Mouse (Mus musculus) hematopoietic stem cell, adult 5-6 weeks (primary cell): Measurements from ENCODE around the gene C1ql2. TPM values are rescaled to one million over a fixed set of nuclear protein-coding genes. Genes with fewer than 3 reads are reported as not detected.

Experiments used
- ATAC-seq, 2 experiments: fragments of 125-278 bp in 1 of 2; replicated peaks in 1 of 2; 2 replicates each; pipeline ENCODE4 v1.8.0; 2016 to 2017; ENCODE audit warnings: inconsistent platforms in 2 of 2, mild to moderate bottlenecking in 2 of 2, moderate number of reproducible peaks in 2 of 2, low read depth in 1 of 2, moderate TSS enrichment in 1 of 2; ENCODE audit not compliant: low FRiP score in 2 of 2, poor library complexity in 2 of 2, severe bottlenecking in 2 of 2, insufficient read depth in 1 of 2, low TSS enrichment in 1 of 2
- total RNA-seq: library from RNA; stranded (forward); fragments of 172-1452, 232-1000 nt; gene quantifications from 2 replicates; pipeline ENCODE4 v1.2.3, GENCODE M21; 2017

Gene C1ql2
- total RNA-seq, 1 experiment from 2014 or later: not detected

DNA sequence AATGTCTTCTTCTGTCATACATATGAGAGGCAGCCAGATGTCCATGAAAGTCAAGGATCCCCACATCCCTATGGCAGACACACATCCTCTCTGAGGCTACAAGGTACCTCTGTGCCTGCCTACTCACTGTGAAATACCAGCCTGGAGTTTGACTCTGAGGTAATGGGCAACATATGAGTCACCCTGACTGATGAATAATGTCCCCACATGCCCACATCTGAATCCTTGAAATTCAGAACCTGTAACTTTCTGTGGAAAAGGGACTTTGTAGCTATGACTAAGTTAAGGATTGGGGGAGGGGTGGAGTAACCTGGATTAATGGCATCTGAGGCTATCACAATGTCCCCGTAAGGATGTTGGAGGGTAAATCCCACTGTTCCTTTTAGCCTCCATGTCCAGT lies 23.3 kb downstream of the C1ql2 start:
- ATAC-seq: no peak

DNA sequence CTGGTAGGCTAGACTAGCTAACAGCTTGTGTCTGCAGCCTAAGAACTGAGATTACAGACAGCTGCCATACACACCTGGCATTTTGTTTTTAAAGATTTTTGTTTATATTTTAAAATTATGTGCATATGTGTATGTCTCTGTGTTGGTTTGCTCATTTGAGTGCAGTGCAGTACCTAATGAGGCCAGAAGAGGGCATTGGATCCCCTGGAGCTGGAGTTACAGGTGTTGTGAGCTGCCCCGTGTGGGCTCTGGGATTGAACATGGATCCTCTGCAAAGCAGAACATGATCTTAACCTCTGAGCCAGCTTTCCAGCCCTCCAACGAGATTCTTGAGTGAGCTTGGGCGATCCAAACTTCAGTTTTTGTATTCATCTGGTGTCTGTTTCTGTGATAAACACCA lies 27.8 kb downstream of the C1ql2 start:
- ATAC-seq: no peak

DNA sequence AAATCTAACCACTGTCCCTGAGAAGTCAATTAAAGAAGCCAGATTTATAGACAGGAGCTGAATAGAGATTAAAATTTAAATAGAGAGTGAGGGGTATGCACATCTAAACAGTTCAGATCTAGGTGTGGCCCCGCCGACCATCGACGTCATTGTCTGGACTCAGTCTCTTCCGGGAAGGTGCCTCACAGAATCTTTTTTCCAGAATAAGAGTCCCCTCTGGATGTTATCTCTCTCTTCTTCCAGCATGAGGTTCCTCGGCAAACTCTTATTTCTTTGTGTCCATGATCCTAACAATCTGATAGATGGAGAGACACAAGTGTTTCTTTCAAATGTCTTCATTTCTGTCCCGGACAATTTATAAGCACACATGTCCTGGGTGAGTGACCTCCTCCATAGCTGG lies 33.7 kb downstream of the C1ql2 start:
- no peak for ATAC-seq

DNA sequence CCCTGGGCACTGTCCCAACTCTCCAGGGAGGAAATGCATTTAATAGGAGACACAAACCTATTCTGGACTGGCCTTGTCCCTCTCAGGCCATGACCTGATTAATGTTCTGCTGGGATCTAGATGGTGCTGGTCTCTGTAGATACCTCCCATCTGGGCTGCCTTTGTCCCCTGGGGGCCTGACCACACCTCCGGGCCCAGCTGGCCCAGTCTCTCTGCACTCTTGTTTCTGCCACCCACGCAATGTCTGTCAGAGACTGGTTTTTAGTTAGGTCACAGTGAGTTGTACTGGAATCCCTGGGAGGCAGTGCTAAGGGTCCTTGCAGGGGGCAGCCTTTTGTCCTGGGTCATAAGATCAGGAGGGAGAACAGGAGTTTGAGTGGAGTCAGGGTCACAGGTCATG lies 34.5 kb downstream of the C1ql2 start:
- ATAC-seq: no peak

DNA sequence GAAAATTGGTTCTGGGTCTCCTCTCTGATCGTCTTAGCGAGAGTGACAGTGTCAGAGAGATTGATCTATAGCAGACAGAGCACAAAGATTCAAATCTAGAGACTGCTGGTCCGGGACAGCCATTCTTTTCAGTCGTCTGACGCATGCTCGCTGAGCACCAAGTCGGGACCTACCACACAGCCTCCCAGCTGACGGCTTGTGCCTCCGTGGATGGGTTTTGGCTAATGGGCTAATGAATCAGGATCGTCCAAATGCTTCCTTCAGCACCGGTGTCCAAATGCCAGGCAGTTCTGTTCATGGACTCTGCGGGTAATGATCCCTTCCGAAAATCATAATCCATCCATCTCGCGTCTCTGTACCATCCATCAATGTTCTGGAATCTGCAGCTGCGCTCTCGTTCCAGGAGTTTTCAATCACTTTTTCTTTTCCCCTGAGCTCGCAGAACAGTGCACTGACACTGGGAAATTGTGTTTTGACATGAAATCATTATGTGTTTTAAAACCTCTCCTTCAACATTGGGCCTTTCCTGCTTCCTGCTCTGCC lies 44.7 kb downstream of the C1ql2 start:
- no peak for ATAC-seq

DNA sequence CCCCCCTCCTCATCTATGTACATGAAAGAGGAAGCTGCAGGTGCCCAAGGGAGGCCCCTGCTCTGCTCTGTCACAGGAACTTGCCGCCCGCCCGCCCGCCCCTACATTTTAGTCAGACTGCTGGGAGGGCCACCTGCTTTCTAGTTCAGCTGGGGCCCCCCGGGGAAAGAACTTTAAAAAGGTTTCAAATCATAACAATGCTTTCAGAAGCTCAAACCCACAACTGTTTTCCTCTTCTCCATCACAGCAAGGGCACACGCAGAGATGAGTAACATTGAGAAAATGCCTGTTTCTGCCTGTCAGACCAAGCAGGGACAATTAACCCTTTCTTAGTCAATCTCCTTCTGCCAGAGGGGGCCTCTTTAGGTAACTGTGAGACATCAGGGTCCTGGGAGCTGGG lies 49.4 kb downstream of the C1ql2 start:
- ATAC-seq: no peak

DNA sequence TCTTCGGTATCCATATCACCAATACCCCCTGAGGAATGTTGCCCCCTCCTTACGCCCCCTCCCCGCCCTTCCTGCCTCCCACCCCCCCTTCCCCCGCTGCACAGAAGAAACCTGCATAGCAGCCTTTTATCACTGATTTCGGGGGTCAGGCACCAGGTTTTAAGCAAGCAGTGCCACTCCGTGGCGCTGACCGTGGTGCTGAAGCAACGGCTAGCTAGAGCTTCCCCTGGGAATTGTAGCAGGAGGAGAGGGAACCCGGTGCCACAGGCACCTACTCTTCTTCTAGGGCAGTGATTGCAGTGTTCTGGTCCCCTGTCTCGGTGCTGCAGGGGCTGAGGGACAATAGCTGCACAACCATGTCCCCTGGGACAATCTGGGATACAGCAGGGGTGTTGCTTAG lies 50.0 kb downstream of the C1ql2 start:
- no peak for ATAC-seq

Other genes starting within 250 kb of the C1ql2 start
- 156 and 161 TPM in 2 replicates for gene Dbi, start 219.5 kb upstream of the C1ql2 start, total RNA-seq
- gene 3110009E18Rik, start 219.4 kb upstream of the C1ql2 start, total RNA-seq: 11.3 and 11.5 TPM in 2 replicates
- 6.1 and 8.1 TPM in 2 replicates for gene Steap3, start 67.9 kb upstream of the C1ql2 start, total RNA-seq
- not detected in 2 replicates for gene Marco, start 164.4 kb downstream of the C1ql2 start, total RNA-seq